In genomic region chr5:132728689-132729189, GRCm38 (mm10) we compare ENCODE assay signal across 23 mouse cellular contexts.
DNase-seq lines count a peak whose midpoint lies in the region; ATAC-seq and TF ChIP-seq lines count a peak whose summit lies in the region.
"Had no signal": no experiment of that assay in that cellular context is flagged by ENCODE, and none has a peak within 500 bp of the region (broad histone marks: within the 10 kb centered on the region; RNA-seq: fewer than 3 reads in every experiment).

No protein-coding gene starts in this region.

- H3K9me3 ChIP-seq in heart, embryonic 12.5 days (replicated peaks): no peaks in the 10 kb centered on the region
- no peaks in the 10 kb centered on the region for H3K9me3 ChIP-seq in intestine, embryonic 15.5 days
- no peaks in the 10 kb centered on the region for H3K9me3 ChIP-seq in intestine, postnatal 0 days (ENCODE audit: control insufficient read depth)
- H3K9me3 ChIP-seq in stomach, embryonic 15.5 days: no peaks in the 10 kb centered on the region
- H3K9me3 ChIP-seq: forebrain, embryonic 13.5 days; heart, embryonic 10.5 days; limb, embryonic 15.5 days; liver, embryonic 15.5 days; midbrain, embryonic 13.5 days; neural tube, embryonic 15.5 days had no signal

- H3K27me3 ChIP-seq in heart, embryonic 12.5 days (replicated peaks): peaks cover 29% of the 10 kb centered on the region
- H3K27me3 ChIP-seq in intestine, embryonic 15.5 days (replicated peaks): no peaks in the 10 kb centered on the region
- no peaks in the 10 kb centered on the region for H3K27me3 ChIP-seq in intestine, postnatal 0 days (replicated peaks; ENCODE audit: control insufficient read depth, insufficient read depth, low read length)
- no peaks in the 10 kb centered on the region for H3K27me3 ChIP-seq in stomach, embryonic 15.5 days (replicated peaks)
- H3K27me3 ChIP-seq: forebrain, embryonic 13.5 days; limb, embryonic 15.5 days; liver, embryonic 15.5 days; neural tube, embryonic 15.5 days had no signal

- no peak for DNase-seq in heart, postnatal 10 days
- DNase-seq in WW6 (ENCODE audit: low read depth, low spot score): peak; percentile 3
- no peak for DNase-seq in spleen, postnatal 4 days (ENCODE audit: low spot score in 2 of 2)
- DNase-seq: cerebellum, adult 9-11 months; gastrocnemius, postnatal 25 days; kidney, adult 8-10 months; kidney, postnatal 14 days; thymus, adult 2 months had no signal

- no peak for TF ChIP-seq CTCF in intestine, postnatal 0 days (IDR thresholded peaks at IDR 0.05; ENCODE audit: low read depth)

- 0 out of 2 replicates have a peak, but pooled peaks cover 4% of the 10 kb centered on the region for H3K4me1 ChIP-seq in heart, embryonic 12.5 days (replicated peaks)
- no peaks in the 10 kb centered on the region for H3K4me1 ChIP-seq in intestine, embryonic 15.5 days (replicated peaks)
- H3K4me1 ChIP-seq in intestine, postnatal 0 days (replicated peaks; ENCODE audit: control insufficient read depth, insufficient read depth, low read length): no peaks in the 10 kb centered on the region
- no peaks in the 10 kb centered on the region for H3K4me1 ChIP-seq in stomach, embryonic 15.5 days
- H3K4me1 ChIP-seq: limb, embryonic 15.5 days; liver, embryonic 15.5 days; neural tube, embryonic 15.5 days had no signal

- no peak overlapping the region for H3K4me3 ChIP-seq in heart, embryonic 12.5 days
- H3K4me3 ChIP-seq in intestine, embryonic 15.5 days (replicated peaks): no peak overlapping the region
- no peak overlapping the region for H3K4me3 ChIP-seq in intestine, postnatal 0 days (ENCODE audit: low read depth, low read length)
- no peak overlapping the region for H3K4me3 ChIP-seq in stomach, embryonic 15.5 days (replicated peaks)
- H3K4me3 ChIP-seq: erythroblast, embryonic 14.5 days; forebrain, embryonic 13.5 days; heart, embryonic 10.5 days; limb, embryonic 15.5 days; liver, embryonic 15.5 days; midbrain, embryonic 13.5 days; myocyte; neural tube, embryonic 15.5 days had no signal

- no peak overlapping the region for H3K9ac ChIP-seq in heart, embryonic 12.5 days
- H3K9ac ChIP-seq in intestine, embryonic 15.5 days: no peak overlapping the region
- H3K9ac ChIP-seq in intestine, postnatal 0 days (ENCODE audit: low read depth, low read length): no peak overlapping the region
- H3K9ac ChIP-seq in stomach, embryonic 15.5 days: no peak overlapping the region
- H3K9ac ChIP-seq: forebrain, embryonic 13.5 days; limb, embryonic 15.5 days; liver, embryonic 15.5 days; midbrain, embryonic 13.5 days; neural tube, embryonic 15.5 days had no signal

- WGBS in heart, embryonic 12.5 days: 13% methylated on average over 10 of the region's 10 CpGs
- 47% methylated on average over 10 of the region's 10 CpGs for WGBS in intestine, embryonic 15.5 days
- 36% methylated on average over 10 of the region's 10 CpGs for WGBS in intestine, postnatal 0 days
- WGBS in stomach, embryonic 15.5 days: 42% methylated on average over 10 of the region's 10 CpGs

- intact Hi-C loops in heart, postnatal 10 days (cut with DNase I): no loop called here

- peak overlapping the region; percentile 31 for H3K4me2 ChIP-seq in heart, embryonic 12.5 days
- H3K4me2 ChIP-seq in intestine, embryonic 15.5 days (replicated peaks): no peak overlapping the region
- H3K4me2 ChIP-seq in intestine, postnatal 0 days (replicated peaks; ENCODE audit: low read depth): no peak overlapping the region
- H3K4me2 ChIP-seq in stomach, embryonic 15.5 days: no peak overlapping the region
- H3K4me2 ChIP-seq: forebrain, embryonic 13.5 days; limb, embryonic 15.5 days; liver, embryonic 15.5 days; midbrain, embryonic 13.5 days; neural tube, embryonic 15.5 days had no signal

- no peak overlapping the region for H3K27ac ChIP-seq in heart, embryonic 12.5 days (ENCODE audit: poor library complexity, severe bottlenecking)
- H3K27ac ChIP-seq in intestine, embryonic 15.5 days: no peak overlapping the region
- H3K27ac ChIP-seq in intestine, postnatal 0 days (ENCODE audit: low read depth, low read length): no peak overlapping the region
- H3K27ac ChIP-seq in stomach, embryonic 15.5 days: no peak overlapping the region
- H3K27ac ChIP-seq: forebrain, embryonic 13.5 days; heart, embryonic 10.5 days; limb, embryonic 15.5 days; liver, embryonic 15.5 days; midbrain, embryonic 13.5 days; neural tube, embryonic 15.5 days had no signal

- no peak for ATAC-seq in heart, embryonic 12.5 days (ENCODE audit: insufficient number of reproducible peaks, low FRiP score)
- ATAC-seq in intestine, embryonic 15.5 days: peak; percentile 53; the same call in 1 of the 2 replicates
- ATAC-seq in intestine, postnatal 0 days: no peak
- peak; percentile 50; the same call in 1 of the 2 replicates for ATAC-seq in stomach, embryonic 15.5 days (ENCODE audit: insufficient read depth, low FRiP score, low read depth)
- no peak for ATAC-seq in cerebellum, adult (ENCODE audit: insufficient number of reproducible peaks, low FRiP score, low TSS enrichment)
- ATAC-seq: forebrain, embryonic 13.5 days; lung, postnatal 0 days; midbrain, embryonic 13.5 days had no signal

- H3K36me3 ChIP-seq in heart, embryonic 12.5 days: no peaks in the 10 kb centered on the region
- no peaks in the 10 kb centered on the region for H3K36me3 ChIP-seq in intestine, embryonic 15.5 days
- H3K36me3 ChIP-seq in intestine, postnatal 0 days (ENCODE audit: control insufficient read depth, insufficient read depth): no peaks in the 10 kb centered on the region
- no peaks in the 10 kb centered on the region for H3K36me3 ChIP-seq in stomach, embryonic 15.5 days
- H3K36me3 ChIP-seq: G1E; heart, embryonic 10.5 days; limb, embryonic 15.5 days; liver, embryonic 15.5 days; midbrain, embryonic 13.5 days; neural tube, embryonic 15.5 days had no signal

Comparison
In these comparisons a context has a peak if more than half of its experiments do, and no peak if none do; other contexts are left out.
1. ATAC-seq: peak in intestine, embryonic 15.5 days (single experiment) and stomach, embryonic 15.5 days (single experiment); none in heart, embryonic 12.5 days (single experiment), intestine, postnatal 0 days (single experiment) and cerebellum, adult (single experiment).